Mouse (Mus musculus) bone marrow, adult 2 months (tissue): ENCODE data around the gene Slc39a3. TPM values are rescaled to one million over a fixed set of nuclear protein-coding genes. Genes with fewer than 3 reads are reported as not detected.

Source experiments
- H3K27ac ChIP-seq: fragments of 200-500 bp; 2 replicates; pipeline ENCODE4 v1.5.1; 2012; ENCODE audit warnings: low read depth, mild to moderate bottlenecking, control low read depth, inconsistent platforms, low read length; ENCODE audit not compliant: control insufficient read depth, poor library complexity, insufficient read depth
- H3K4me1 ChIP-seq: fragments of 200-500 bp; 2 replicates; pipeline ENCODE4 v1.6.1; 2011; ENCODE audit warnings: low read length; ENCODE audit not compliant: control insufficient read depth, insufficient read depth
- H3K4me3 ChIP-seq: fragments of 200-500 bp; replicated peaks from 2 replicates; pipeline ENCODE3; 2011; ENCODE audit warnings: mild to moderate bottlenecking, low read depth, low read length, control low read depth; ENCODE audit not compliant: control insufficient read depth
- CTCF ChIP-seq: fragments of 200-500 bp; IDR thresholded peaks from 2 replicates; pipeline ENCODE4 v1.5.1; 2011; ENCODE audit warnings: low read length, control low read depth; ENCODE audit not compliant: control insufficient read depth, insufficient read depth
- POLR2A ChIP-seq: fragments of 200-500 bp; IDR thresholded peaks from 2 replicates; pipeline ENCODE4 v1.6.1; 2011; ENCODE audit warnings: low read depth, mild to moderate bottlenecking, control low read depth, low read length, borderline replicate concordance; ENCODE audit not compliant: control insufficient read depth
- WGBS: fragments of 180-500 bp; shearing (Covaris S2); methylation state at CpG from one replicate; pipeline ENCODE4 v1.1.7; 2018; 5-methylcytosine and 5-hydroxymethylcytosine counted together
- polyA plus RNA-seq: library from polyadenylated mRNA; stranded (reverse); fragments of >200 nt; gene quantifications from 2 replicates; pipeline ENCODE4 v1.2.4, GENCODE M21; 2011; ENCODE audit warnings: low replicate concordance; ENCODE audit not compliant: missing spikeins, insufficient read depth, insufficient read length

Gene Slc39a3
- 3.7 and 3.9 TPM in 2 replicates for polyA plus RNA-seq

DNA sequence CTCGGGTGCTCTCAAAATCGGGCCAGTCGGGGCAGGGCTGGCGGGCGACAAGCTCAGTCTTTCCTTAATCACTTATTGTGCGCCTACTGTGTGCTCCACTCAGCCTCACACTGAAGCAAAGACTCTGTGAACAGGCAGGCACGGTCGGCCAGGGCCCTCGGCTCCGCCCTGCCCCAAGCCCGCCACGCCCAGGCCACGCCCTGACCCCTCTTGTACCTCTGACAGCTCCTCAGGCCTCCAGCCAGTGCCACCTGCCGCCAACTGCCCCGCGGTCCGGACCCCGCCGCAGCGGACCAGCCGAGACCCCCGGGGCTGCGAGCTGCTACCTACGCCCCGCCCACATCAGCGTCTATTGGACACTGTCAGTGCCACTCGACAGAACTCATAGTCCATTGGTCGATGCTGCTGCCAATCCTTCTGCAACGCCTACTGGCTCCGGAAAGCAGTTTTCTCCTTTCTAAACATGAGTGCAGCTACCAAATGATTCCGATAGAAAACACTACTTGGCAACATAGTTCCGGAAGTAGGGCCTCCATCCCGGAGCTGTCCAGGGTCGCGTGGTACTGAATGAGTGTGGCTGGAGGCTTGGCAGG, at the start of gene Slc39a3:
Gene Slc39a3, minus strand, starts transcription at position 439 of the 593 bp plus-strand sequence.
- TF ChIP-seq POLR2A (peak; percentile 50; the same call in 1 of the 2 replicates), CTCF (no peak)
- Histone ChIP-seq H3K27ac (peak within 1 kb of the TSS; percentile 69; the same call in 1 of the 2 replicates), H3K4me3 (peak within 1 kb of the TSS; percentile 91), H3K4me1 (no peaks in the 10 kb centered on the region; the same call in 1 of the 2 replicates)
- under 1% methylated on average over 35 of the region's 35 CpGs for WGBS

DNA sequence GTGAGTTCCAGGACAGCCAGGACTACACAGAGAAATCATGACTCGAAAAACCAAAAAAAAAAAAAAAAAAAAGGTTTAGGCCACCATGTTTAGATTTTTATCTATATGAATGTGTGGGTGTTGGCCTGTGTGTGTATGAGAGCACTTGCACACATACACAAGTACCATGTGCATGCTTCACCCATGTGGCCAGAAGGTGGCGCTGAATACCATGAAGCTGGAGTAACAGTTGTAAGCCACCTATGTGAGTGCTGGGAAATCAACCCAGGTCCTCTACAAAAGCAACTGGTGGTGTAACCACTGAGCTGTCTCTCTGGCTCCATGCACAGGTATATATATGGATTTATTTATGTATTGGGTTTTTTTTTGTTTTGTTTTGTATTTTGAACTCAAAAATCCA, 49.8 kb upstream of the Slc39a3 start:
- TF ChIP-seq CTCF = peak; percentile 56
- no peak for TF ChIP-seq POLR2A
- H3K27ac ChIP-seq = no peak overlapping the region
- H3K4me1 ChIP-seq = no peaks in the 10 kb centered on the region
- WGBS = 67% methylated on average over 2 of the region's 2 CpGs
- H3K4me3 ChIP-seq = no peak overlapping the region

DNA sequence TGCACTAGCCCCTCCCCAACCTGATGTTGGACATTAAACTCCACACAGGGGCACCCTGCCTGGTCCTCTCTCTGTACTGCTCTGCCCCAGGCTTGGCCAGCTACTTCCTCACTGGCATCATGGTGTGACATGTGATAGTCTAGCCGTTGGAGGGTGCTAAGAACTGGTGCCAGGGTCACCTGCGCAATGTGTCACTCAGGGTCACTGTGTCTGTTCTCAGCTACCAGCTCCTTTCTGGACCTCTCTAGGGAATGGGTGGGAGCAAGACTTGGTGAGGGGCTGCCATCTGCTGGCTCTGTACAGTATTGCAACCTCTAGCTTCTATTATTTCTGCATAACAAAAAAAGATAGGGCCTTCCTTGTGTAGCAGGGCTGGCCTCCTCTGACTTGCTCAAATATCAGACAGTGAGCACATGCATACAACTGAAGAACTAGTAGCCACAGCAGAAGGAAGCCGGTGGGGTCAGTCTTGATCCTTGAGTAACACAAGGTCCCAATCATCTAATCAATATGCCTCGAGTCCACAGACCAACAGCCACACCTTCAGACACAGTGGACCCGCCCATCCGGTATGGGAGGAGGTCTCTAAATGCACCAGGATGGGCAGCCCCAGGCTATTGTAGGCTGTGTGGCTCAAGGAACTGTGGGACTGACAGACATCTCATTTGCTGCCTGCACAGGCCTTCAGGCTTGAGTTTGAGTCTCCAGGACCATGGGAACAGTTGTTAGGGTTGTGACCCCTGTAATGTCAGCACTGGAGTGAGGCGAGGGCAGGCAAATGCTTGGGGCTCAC, 45.1 kb upstream of the Slc39a3 start:
- H3K27ac ChIP-seq = no peak overlapping the region
- no peak overlapping the region for H3K4me3 ChIP-seq
- H3K4me1 ChIP-seq = no peaks in the 10 kb centered on the region; the same call in 1 of the 2 replicates
- WGBS = 67% methylated on average over 7 of the region's 7 CpGs
- TF ChIP-seq POLR2A (no peak), CTCF (peak; percentile 84)

DNA sequence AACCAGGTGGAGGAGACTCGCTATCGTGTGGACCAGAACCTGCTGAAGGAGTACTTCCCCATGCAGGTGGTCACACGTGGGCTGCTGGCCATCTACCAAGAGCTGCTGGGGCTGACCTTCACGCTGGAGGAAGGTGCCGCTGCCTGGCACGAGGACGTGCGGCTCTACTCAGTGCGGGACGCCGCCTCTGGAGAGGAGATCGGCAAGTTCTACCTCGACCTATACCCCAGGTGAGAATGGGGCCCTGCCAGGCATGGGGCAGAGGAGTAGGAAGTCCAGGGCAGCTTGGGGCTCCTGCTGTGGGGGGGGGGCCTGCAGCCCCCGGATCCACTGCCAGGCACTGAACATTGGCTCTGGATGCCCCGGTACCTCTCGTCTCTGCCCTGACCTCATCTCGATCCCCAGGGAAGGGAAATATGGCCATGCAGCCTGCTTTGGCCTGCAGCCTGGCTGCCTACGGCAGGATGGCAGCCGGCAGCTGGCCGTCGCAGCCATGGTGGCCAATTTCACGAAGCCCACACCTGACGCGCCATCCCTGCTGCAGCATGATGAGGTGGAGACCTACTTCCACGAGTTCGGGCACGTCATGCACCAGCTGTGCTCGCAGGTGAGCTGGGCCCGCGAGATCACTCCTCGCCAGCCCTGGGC, 42.9 kb upstream of the Slc39a3 start:
- 94% methylated on average over 31 of the region's 31 CpGs for WGBS
- no peak overlapping the region; the same call in 1 of the 2 replicates for H3K27ac ChIP-seq
- no peak for TF ChIP-seq POLR2A
- no peak for TF ChIP-seq CTCF
- H3K4me1 ChIP-seq = peaks cover 3% of the 10 kb centered on the region; the same call in 1 of the 2 replicates
- H3K4me3 ChIP-seq = no peak overlapping the region

DNA sequence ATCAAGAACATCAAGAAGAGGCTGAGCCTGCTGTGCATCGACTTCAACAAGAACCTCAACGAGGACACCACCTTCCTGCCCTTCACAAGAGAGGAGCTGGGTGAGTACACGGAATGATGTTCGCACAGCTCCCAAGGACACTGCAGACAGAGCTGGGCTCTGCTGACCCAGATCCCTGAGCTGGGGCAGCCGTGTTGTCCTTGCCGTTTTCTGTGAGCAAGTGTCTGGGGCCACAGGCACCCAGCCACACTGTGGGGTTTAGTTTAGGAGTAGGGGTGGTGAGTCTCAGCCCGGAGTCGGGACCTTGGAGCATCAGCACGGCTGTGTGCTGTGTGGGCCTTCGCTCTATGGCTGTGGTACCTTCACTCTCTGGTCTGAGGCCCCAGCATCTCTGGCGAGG, 40.7 kb upstream of the Slc39a3 start:
- TF ChIP-seq CTCF = no peak
- TF ChIP-seq POLR2A = no peak
- no peak overlapping the region for H3K4me3 ChIP-seq
- WGBS = 89% methylated on average over 11 of the region's 11 CpGs
- H3K27ac ChIP-seq = peak overlapping the region; percentile 45; the same call in 1 of the 2 replicates
- peaks cover 3% of the 10 kb centered on the region; the same call in 1 of the 2 replicates for H3K4me1 ChIP-seq

DNA sequence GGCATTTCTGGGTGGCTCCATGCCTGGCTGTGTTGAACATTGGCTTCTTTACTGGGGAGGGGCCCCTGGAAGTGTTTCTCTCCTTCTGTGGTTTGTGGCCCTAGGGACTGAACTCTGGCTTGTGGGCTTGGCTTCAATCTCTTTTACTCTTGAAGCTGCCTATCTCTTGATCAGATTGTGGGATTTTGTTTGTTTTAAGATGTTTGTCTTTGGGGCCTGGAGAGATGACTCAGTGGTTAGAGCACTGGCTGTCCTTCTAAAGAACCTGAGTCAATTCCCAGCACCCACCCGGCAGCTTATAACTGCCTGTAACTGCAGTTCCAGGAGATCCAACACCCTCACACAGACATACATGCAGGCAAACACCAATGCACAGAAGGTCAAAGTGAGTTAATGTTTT, 39.1 kb upstream of the Slc39a3 start:
- Histone ChIP-seq H3K27ac (no peak overlapping the region), H3K4me3 (no peak overlapping the region), H3K4me1 (peaks cover 3% of the 10 kb centered on the region; the same call in 1 of the 2 replicates)
- TF ChIP-seq CTCF (no peak), POLR2A (no peak)
- WGBS = 90% methylated on average over 1 of the region's 1 CpGs

DNA sequence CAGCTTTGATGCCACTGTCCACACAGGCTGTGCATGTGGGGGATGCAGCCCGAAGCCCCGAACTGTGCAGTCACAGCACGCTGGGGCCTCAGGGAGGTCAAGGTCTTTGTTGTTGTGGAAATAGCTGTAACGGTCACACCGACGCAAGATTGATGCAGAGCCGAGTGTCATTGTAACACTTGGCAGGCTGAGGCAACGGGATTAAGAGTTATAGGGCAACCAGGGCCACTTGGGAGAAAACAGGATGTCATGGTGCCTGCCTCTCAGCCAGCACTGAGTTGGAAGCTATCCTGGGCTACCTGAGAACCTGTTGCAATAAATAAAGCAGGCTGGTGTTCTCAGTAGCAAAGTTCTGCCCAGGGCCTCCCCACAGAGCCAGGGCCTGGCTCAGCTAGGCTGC, 38.5 kb upstream of the Slc39a3 start:
- Histone ChIP-seq H3K27ac (no peak overlapping the region), H3K4me1 (peaks cover 3% of the 10 kb centered on the region; the same call in 1 of the 2 replicates), H3K4me3 (no peak overlapping the region)
- no peak for TF ChIP-seq POLR2A
- no peak for TF ChIP-seq CTCF
- WGBS = 66% methylated on average over 8 of the region's 8 CpGs

DNA sequence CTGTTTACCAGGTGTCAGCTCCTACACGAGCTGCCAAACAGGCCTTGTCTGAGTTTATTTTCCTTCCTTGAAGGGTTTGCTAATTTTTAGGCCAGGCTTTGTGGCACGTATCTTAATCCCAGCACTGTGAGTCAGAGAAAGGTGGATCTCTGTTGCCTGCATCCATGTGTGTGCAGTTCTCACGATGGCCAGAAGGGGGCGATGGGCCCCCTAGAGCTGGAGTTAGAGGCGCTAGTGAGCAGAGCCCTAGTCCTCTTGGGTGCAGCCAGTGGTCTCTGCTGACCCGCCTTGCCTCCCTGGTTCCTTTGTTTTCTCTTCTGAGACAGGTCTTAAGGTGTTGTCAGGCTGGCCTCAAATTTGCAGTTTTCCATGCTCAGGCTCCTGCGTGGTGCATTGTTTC, 36.2 kb upstream of the Slc39a3 start:
- no peak overlapping the region for H3K4me3 ChIP-seq
- WGBS = 68% methylated on average over 7 of the region's 7 CpGs
- peak; percentile 60 for TF ChIP-seq CTCF
- no peak for TF ChIP-seq POLR2A
- H3K27ac ChIP-seq = no peak overlapping the region
- peaks cover 6% of the 10 kb centered on the region; the same call in 1 of the 2 replicates for H3K4me1 ChIP-seq
